Mouse (Mus musculus) liver, adult 2 months (tissue): ENCODE results near the gene Utrn.

Experiments used
- CTCF ChIP-seq: fragments of 200-500 bp; IDR thresholded peaks from 2 replicates; pipeline ENCODE4 v1.5.1; 2011; ENCODE audit warnings: low read depth, low read length, control low read depth
- POLR2A ChIP-seq: fragments of 200-500 bp; IDR thresholded peaks from 2 replicates; pipeline ENCODE4 v1.6.1; 2011; ENCODE audit warnings: low read length, control low read depth; ENCODE audit not compliant: insufficient read depth; ENCODE audit errors: extremely low read depth

DNA sequence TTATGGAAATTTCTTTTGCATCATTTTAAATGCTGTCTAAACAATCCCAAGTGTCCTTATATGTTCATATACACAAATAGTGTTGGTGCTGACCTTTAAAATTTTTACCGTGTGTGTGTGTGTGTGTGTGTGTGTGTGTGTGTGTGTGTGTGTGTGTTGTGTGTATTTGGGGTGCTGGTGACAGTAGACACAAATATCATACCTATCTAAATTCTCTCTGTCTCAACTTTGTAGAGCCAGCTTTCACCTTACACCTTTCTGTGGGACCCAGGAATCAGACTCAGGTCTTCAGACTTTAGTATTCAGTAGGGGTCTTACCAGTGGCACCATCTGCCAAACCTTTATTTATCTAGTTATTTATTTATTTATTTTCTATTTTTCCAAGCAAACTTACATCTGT, 681 bp upstream of the Utrn start:
- TF ChIP-seq POLR2A (no peak), CTCF (no peak)
